Mouse (Mus musculus) adipose tissue, adult 10 weeks (tissue): ENCODE measurements around the gene Cfap299. TPM values are rescaled to one million over a fixed set of nuclear protein-coding genes. Genes with fewer than 3 reads are reported as not detected.

Source experiments
- polyA plus RNA-seq: library from polyadenylated mRNA; stranded (reverse); fragments of 350-450 nt; fragmentation: Illumina TruSeq; extraction: RNeasy Lipid Tissue Mini Kit (QIAGEN cat#74804); gene quantifications from one replicate; pipeline ENCODE4 v1.2.3, GENCODE M21; 2014; ENCODE audit warnings: low read depth, low replicate concordance

Cfap299 gene
- 3.3 TPM for polyA plus RNA-seq

DNA sequence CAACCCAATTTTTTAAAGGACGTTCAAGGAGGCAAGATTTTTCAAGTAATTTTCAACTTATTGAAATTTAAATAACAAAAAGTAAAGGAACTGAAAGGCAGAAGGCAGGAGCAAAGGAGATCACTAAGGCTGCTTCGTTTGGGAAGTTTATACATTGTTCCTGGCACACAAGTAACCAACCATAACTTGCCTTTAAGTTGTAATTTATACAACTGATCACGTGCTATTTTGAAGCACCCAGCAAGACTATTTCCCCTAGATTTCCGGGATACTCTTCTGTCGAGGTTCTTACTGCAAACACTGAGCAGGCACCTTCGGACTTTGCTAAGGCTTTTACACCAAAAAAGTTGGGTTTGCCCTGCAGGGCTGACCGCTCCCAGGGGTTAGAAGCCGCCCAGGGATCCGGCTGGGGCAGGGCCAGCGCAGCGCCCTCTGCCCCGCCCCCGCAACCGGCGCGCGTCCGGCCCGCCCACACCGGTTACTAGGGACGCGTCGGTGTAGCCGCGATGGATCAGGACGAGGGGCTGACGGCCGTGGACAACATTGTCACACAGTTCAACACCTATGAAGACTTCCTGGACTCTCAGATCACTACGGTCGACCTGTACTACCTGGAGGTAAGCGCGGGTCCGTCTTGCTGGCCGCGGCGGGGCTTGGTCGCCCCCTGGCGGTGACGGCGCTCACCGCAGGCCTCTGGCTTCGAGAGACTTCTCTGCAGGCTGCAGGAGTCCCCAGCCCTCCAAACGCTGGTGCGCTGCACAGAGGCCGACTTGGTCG, at the start of gene Cfap299:
Cfap299 (plus strand) TSS at position 457 of the 777 bp plus-strand sequence.

DNA sequence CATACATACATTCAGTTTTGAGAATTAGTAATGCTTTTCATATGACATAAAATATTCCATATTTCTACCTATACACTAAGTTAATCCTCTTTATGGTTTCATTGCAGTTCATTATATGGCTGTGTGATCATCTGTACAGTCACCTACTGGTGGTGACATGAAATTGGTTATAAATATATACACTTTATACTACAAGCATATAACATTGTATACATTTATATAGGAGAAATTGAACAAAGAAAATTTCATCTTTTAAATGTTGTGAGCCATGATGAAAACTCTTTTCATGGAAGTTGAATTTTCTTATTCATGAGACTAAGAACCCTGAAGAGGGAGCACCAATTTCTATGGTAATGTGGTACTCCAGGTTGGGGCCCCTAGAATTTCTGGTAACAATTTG, 223.3 kb downstream of the Cfap299 start, which contains the start of gene Gm11111:
Gm11111 (plus strand) TSS at position 301 of the 400 bp plus-strand sequence.

Other genes with a start within 250 kb of the Cfap299 start
- gene Prdm8, start 162.1 kb upstream of the Cfap299 start, polyA plus RNA-seq: 0.35 TPM
- gene Fgf5, start 75.1 kb upstream of the Cfap299 start, polyA plus RNA-seq: not detected
- not detected for gene Gm11111, start 223.4 kb downstream of the Cfap299 start, polyA plus RNA-seq